Mouse (Mus musculus): Measurements from ENCODE around the gene Iqcn. TPM values are rescaled to one million over a fixed set of nuclear protein-coding genes. Genes with fewer than 3 reads are reported as not detected.

Gene Iqcn
- polyA plus RNA-seq, 1 experiment from 2014 or later, result 0.03 TPM

DNA sequence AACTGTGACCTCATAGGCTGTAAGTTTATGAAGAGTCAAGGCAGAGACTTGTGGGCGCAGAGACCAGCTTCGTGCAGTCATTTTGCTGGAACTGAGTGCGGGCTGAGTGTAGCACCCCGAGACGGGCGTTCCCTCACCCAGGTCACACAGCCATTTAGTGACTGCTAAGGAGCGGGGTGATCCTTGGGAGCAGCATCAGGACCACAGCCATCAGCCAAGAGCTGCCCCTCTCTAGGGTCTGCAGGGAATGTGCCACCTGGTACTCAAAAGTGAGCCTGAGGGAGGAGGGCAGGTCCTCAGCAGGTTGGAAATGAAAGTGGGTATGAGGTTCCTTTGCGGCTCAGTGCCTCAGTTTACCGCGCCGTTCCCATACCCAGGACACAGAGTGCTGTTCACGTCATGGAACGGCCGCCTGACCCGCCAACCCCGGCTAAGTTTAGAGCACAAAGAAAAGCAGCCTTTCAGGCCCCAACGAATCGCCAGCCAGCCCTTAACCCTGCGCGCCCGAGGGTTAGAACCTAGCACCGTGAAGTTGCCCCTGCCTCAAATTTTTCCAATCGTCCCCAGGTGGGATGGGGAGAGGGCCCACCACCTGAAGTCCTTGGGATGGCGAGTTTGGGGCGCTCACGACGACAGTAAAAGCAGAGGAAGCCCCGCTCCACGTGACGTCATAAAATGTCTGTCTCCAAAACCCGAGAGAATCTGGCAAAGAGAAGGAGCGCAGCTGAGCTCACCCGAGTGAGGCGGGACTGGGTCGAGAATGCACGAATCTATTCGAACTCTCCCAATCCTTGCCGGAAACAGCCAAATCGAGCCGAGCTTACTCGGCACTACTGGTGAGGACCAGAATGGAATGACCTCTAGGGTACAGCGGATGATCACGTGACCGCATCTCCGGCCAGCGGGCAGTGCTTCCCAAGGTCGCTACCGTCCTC lies 40.7 kb downstream of the Iqcn start:
- Histone ChIP-seq H3K4me3 (replicated peaks) (peak overlapping the region; percentile 36), H3K4me1 (peaks cover 55% of the 10 kb centered on the region), H3K36me3 (no peaks in the 10 kb centered on the region), H3K4me2 (peak overlapping the region; percentile 66), H3K9ac (peak overlapping the region; percentile 34; the same call in 1 of the 2 replicates), H3K27me3 (peaks cover 86% of the 10 kb centered on the region), H3K27ac (no peak overlapping the region), H3K9me3 (replicated peaks) (no peaks in the 10 kb centered on the region)
- 5% methylated on average over 48 of the region's 48 CpGs for WGBS
- no peak for ATAC-seq (replicated peaks; ENCODE audit: low FRiP score)

DNA sequence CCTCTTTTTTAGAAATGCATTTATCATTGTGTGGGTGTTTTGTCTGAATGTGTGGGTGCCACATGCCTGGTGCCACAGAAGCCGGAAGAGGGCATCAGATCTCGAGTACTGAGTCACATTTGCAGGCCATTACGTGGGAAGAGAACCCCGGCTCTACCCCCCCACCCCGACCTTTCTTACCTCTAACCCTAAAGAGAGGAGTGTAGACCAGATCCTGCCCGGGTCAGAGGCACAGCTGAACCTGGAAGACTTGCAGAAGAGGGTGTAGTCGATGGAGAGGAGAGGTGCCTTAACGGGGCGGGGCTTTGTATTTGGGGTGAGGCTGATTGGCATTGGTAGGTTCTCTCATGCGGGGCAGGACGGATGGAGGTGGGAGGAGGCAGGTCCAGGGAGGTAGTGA lies 41.5 kb downstream of the Iqcn start:
- H3K4me3 ChIP-seq (replicated peaks), result no peak overlapping the region
- peaks cover 90% of the 10 kb centered on the region for H3K27me3 ChIP-seq
- no peak overlapping the region for H3K9ac ChIP-seq
- WGBS, result 49% methylated on average over 11 of the region's 11 CpGs
- no peaks in the 10 kb centered on the region for H3K36me3 ChIP-seq
- peak overlapping the region; percentile 66 for H3K4me2 ChIP-seq
- peaks cover 55% of the 10 kb centered on the region for H3K4me1 ChIP-seq
- no peaks in the 10 kb centered on the region for H3K9me3 ChIP-seq (replicated peaks)
- ATAC-seq (replicated peaks; ENCODE audit: low FRiP score), result no peak
- no peak overlapping the region for H3K27ac ChIP-seq

DNA sequence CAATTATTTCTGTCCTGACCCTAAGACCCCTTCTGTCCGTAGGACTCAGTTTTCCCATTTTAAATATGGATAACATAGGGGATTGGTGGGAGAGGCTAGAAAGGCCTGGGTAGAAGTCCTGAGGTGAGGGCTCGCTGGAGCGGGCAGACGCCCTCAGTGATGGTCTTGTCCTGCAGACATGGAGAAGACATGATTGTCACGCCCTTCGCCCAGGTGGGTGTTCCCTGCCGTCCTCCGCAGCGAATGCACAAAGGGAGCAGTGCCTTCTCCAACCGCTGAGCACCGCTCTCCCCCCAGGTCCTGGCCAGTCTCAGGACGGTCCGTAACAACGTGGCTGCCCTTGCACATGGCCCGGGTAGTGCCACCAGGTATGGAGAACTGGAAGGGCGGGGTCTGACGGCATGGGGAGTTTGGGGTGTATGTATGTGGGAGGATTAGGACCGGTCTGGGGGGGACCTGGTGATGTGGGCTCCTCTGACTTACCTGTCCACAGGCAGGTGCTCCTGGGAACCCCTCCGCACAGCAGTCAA lies 42.5 kb downstream of the Iqcn start:
- no peaks in the 10 kb centered on the region for H3K36me3 ChIP-seq
- peaks cover 83% of the 10 kb centered on the region for H3K27me3 ChIP-seq
- no peak overlapping the region for H3K9ac ChIP-seq
- no peak overlapping the region for H3K27ac ChIP-seq
- no peak overlapping the region for H3K4me3 ChIP-seq (replicated peaks)
- no peak overlapping the region for H3K4me2 ChIP-seq
- WGBS, result 55% methylated on average over 19 of the region's 19 CpGs
- no peaks in the 10 kb centered on the region for H3K9me3 ChIP-seq (replicated peaks)
- peaks cover 55% of the 10 kb centered on the region for H3K4me1 ChIP-seq
- ATAC-seq (replicated peaks; ENCODE audit: low FRiP score), result 0 out of 2 replicates have a peak, but pooled peaks have one; percentile 9

DNA sequence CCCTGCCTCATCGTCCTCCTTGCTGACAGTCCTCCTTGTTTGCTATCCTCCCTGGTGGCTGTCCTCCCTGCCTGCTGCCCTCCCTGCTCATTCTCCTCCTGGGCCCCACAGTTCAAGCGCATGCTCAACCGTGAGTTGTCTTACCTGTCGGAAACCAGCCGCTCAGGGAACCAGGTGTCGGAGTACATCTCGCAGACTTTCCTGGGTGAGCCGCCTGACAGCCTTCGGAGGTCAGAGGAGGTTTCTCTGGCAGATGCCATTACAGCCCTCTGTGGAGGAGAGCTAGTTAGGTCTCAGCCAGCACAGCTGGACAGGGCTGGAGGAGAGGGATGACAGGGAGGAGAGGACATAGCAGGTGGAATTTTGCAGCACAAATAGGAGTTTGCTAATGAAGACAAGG lies 43.4 kb downstream of the Iqcn start:
- peaks cover 75% of the 10 kb centered on the region for H3K27me3 ChIP-seq
- no peak overlapping the region for H3K9ac ChIP-seq
- no peak for ATAC-seq (replicated peaks; ENCODE audit: low FRiP score)
- no peak overlapping the region for H3K27ac ChIP-seq
- H3K36me3 ChIP-seq, result no peaks in the 10 kb centered on the region
- 54% methylated on average over 9 of the region's 9 CpGs for WGBS
- H3K4me3 ChIP-seq (replicated peaks), result no peak overlapping the region
- peaks cover 53% of the 10 kb centered on the region for H3K4me1 ChIP-seq
- H3K9me3 ChIP-seq (replicated peaks), result no peaks in the 10 kb centered on the region
- H3K4me2 ChIP-seq, result no peak overlapping the region

DNA sequence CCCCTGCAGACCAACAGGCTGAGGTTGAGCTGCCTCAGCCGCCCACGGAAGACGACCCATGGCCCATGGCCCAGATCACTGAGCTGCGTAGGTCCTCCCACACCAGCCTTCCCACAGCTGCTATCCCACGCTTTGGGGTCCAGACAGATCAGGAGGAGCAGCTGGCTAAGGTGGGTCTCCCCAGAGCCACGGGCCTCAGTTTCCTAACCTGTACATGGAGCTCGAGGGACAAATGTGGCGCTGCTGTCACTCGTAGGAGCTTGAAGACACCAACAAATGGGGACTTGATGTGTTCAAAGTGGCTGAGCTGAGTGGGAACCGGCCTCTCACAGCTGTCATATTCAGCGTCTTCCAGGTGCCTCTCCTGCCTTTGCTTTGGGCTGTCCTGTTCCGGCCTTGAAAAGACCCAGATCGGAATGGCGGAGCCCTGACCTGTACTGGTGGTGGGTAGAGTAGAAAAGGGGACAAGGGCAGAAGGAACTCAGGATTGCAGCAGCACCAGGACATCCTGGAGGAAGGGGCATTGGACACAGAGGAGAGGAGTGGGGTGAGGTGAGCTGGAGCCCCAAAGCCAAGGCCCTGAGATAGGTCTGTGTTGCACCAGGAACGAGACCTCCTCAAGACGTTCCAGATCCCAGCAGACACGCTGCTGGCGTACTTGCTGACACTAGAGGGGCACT lies 44.1 kb downstream of the Iqcn start:
- WGBS, result 70% methylated on average over 18 of the region's 18 CpGs
- Histone ChIP-seq H3K27me3 (peaks cover 69% of the 10 kb centered on the region), H3K4me1 (peaks cover 51% of the 10 kb centered on the region), H3K9me3 (replicated peaks) (no peaks in the 10 kb centered on the region), H3K4me2 (no peak overlapping the region), H3K4me3 (replicated peaks) (no peak overlapping the region), H3K27ac (no peak overlapping the region), H3K9ac (no peak overlapping the region), H3K36me3 (no peaks in the 10 kb centered on the region)
- no peak for ATAC-seq (replicated peaks; ENCODE audit: low FRiP score)

DNA sequence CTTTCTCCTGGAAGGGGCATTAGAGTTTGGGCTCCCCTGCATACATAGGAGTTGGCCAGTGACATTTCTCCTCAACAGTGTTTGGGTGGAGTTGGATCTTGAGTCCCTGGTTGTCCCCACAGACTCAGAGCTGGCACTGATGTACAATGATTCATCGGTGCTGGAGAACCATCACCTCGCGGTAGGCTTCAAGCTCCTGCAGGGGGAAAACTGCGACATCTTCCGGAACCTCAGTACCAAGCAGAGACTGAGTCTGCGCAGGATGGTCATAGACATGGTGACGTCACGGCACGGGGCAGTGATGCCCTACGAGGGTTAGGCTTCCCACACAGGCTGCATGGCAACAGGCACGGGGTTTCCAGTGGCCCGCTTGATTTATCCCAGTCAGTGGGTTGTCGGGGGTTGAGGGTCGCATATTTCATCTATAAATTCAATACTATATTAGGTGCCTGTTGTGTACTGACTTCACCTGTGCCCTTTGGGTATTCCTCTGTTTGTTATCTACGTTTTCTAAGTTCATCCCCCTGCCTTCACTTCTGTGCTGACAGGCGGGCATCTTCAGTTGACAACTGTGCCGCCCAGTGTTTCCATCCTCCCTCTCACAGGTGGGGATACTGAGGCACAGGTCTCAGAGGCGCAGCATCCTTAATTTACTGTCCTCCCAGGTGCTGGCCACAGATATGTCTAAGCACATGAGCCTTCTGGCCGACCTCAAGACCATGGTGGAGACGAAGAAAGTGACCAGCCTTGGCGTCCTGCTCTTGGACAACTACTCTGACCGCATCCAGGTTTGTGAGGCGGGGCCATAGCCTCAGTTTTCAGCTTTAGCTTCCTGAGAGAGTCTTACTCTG lies 45.2 kb downstream of the Iqcn start:
- 87% methylated on average over 23 of the region's 23 CpGs for WGBS
- Histone ChIP-seq H3K4me3 (replicated peaks) (no peak overlapping the region), H3K9ac (no peak overlapping the region), H3K4me2 (no peak overlapping the region), H3K27me3 (peaks cover 57% of the 10 kb centered on the region), H3K27ac (no peak overlapping the region), H3K9me3 (replicated peaks) (no peaks in the 10 kb centered on the region), H3K4me1 (peaks cover 51% of the 10 kb centered on the region), H3K36me3 (no peaks in the 10 kb centered on the region)
- no peak for ATAC-seq (replicated peaks; ENCODE audit: low FRiP score)

DNA sequence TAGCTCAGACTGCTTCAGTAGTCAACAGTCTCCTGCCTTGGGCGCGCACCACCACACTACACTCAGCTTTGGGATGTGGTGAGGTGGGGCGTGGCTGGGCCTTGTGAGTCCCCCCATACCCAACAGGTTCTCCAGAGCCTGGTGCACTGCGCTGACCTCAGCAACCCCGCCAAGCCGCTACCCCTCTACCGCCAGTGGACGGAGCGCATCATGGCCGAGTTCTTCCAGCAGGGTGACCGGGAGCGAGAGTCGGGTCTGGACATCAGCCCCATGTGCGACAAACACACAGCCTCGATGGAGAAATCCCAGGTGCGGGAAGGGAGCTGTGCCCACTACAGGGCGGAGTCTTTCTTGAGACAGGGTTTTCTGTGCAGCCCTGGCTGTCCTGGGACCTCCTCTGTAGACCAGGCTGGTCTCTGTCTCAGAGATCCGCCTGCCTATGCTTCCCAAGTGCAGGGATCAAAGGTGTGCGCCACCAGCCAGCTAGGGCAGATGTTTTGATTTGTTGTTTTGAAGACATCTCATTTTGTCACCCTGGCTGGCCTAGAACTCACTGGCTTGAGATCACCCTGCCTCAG lies 45.9 kb downstream of the Iqcn start:
- no peak overlapping the region for H3K27ac ChIP-seq
- H3K4me3 ChIP-seq (replicated peaks), result no peak overlapping the region
- H3K36me3 ChIP-seq, result no peaks in the 10 kb centered on the region
- H3K4me2 ChIP-seq, result no peak overlapping the region
- no peaks in the 10 kb centered on the region for H3K9me3 ChIP-seq (replicated peaks)
- H3K9ac ChIP-seq, result no peak overlapping the region
- H3K4me1 ChIP-seq, result peaks cover 51% of the 10 kb centered on the region
- WGBS, result 83% methylated on average over 19 of the region's 19 CpGs
- no peak for ATAC-seq (replicated peaks; ENCODE audit: low FRiP score)
- H3K27me3 ChIP-seq, result peaks cover 50% of the 10 kb centered on the region

DNA sequence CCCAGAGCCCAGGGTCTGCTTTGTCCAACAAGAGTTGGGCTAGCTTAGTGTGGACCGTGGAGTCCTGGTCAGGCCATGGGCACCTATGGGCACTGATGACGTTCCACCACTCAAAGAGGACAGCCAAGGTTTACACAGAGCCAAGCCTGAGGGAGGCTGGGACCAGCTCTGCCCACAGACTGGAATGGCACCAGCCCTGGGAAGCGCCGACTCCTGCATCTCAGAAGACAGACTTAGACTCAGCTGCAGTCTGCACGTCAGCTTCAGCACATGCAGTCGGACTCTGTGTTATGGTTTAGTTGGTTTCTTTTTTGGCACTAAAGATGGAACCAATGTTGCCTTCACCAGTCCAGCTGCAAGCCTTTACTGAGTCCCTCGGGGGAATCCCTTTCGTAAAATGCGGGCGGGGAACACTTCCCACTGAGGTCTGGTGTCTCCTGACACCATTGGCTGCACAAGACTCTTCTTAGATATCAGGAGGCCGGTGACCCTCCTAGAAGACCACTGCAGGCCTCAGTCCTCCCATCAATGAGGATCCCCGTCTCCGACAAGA lies 46.9 kb downstream of the Iqcn start:
- Histone ChIP-seq H3K27ac (no peak overlapping the region), H3K4me2 (no peak overlapping the region), H3K9me3 (replicated peaks) (no peaks in the 10 kb centered on the region), H3K9ac (no peak overlapping the region), H3K4me3 (replicated peaks) (no peak overlapping the region), H3K4me1 (peaks cover 47% of the 10 kb centered on the region), H3K36me3 (no peaks in the 10 kb centered on the region), H3K27me3 (peaks cover 40% of the 10 kb centered on the region)
- ATAC-seq (replicated peaks; ENCODE audit: low FRiP score), result no peak
- 78% methylated on average over 13 of the region's 13 CpGs for WGBS

DNA sequence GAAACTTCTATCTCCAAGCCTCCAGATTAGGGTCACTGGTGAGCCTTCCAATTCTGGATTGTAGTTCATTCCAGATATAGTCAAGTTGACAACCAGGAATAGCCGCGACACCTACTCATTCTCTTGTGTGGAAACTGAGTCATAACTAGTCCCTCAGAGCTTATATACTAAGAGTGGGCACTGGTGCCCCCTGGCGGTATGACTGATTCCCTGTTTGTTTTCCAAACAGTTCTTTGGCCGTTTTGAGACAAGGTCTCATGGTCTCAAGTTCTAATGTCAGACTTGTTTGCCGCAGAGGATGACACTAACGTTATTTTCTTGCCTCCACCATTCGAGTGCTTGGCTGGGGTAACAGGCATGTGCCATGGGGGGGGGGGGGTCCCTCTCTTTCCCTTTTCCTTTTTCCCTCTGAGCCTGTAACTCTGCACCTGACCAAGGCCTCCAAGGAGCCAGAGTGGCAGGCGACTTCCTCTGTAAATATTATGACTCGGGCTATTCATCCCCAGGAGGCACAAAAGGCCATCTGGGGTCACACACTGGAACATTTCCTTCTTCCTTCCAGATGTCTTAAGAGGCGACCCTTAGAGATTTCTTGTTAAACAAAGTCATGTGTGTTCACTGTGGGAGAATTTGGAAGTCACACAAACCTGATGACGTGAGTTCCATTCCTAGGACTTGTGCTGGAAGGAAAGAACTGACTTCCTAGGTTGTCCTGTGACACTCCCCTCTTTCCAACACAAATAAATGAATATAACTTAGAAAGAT lies 48.9 kb downstream of the Iqcn start:
- ATAC-seq (replicated peaks; ENCODE audit: low FRiP score), result no peak
- H3K27me3 ChIP-seq, result peaks cover 20% of the 10 kb centered on the region
- H3K27ac ChIP-seq, result peak overlapping the region; percentile 87
- H3K4me2 ChIP-seq, result peak overlapping the region; percentile 54
- H3K4me3 ChIP-seq (replicated peaks), result no peak overlapping the region
- 0 out of 2 replicates have a peak overlapping the region, but pooled peaks have one; percentile 26 for H3K9ac ChIP-seq
- H3K4me1 ChIP-seq, result peaks cover 41% of the 10 kb centered on the region
- WGBS, result 28% methylated on average over 11 of the region's 11 CpGs
- H3K36me3 ChIP-seq, result peaks cover 14% of the 10 kb centered on the region
- H3K9me3 ChIP-seq (replicated peaks), result no peaks in the 10 kb centered on the region

DNA sequence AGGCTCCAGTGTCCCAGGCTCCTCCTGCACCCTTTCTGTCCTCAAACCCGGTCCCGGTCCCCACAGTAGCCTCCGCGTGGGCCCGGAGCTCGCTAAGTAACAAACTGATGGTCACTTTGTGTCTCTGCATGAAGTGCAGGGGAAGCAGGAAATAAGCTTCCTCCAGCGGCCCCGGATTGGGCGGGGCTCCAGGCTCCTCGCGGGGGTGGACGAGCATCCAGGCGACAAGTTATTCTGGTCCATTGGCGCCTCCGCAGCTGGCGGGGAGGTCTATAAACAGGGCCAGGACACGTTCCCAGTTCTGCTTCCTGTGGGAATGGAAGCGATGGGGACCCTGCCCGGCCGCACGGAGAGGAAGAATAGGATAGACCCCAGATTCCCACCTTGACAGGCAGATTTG lies 49.9 kb downstream of the Iqcn start:
- Histone ChIP-seq H3K36me3 (peaks cover 24% of the 10 kb centered on the region), H3K9me3 (replicated peaks) (no peaks in the 10 kb centered on the region), H3K9ac (peak overlapping the region; percentile 26), H3K27ac (peak overlapping the region; percentile 87), H3K4me1 (peaks cover 50% of the 10 kb centered on the region), H3K4me2 (peak overlapping the region; percentile 54), H3K27me3 (peaks cover 11% of the 10 kb centered on the region), H3K4me3 (replicated peaks) (peak overlapping the region; percentile 26)
- ATAC-seq (replicated peaks; ENCODE audit: low FRiP score), result no peak
- WGBS, result 7% methylated on average over 21 of the region's 21 CpGs
